Mouse (Mus musculus): ENCODE results near the gene Saa3. TPM values are rescaled to one million over a fixed set of nuclear protein-coding genes. Genes with fewer than 3 reads are reported as not detected.

The Saa3 gene
- polyA plus RNA-seq, 1 experiment from 2014 or later = not detected

- Histone ChIP-seq H3K4me3 (no peak within 1 kb of the TSS), H3K27ac (replicated peaks) (no peak within 1 kb of the TSS), H3K27me3 (replicated peaks; ENCODE audit: low read depth, poor library complexity, severe bottlenecking) (no peaks in the 10 kb centered on the region), H3K36me3 (replicated peaks) (no peaks in the 10 kb centered on the region), H3K9me3 (no peaks in the 10 kb centered on the region), H3K4me1 (no peaks in the 10 kb centered on the region)
- WGBS = 91% methylated on average over 4 of the region's 4 CpGs
- no peak for DNase-seq (ENCODE audit: low spot score)
Measured at GRCm38 (mm10) chr7:46732458-46732857, 17.0 kb upstream of the Saa3 start, which contains the start of gene Saa4. Gene Saa4, minus strand, starts transcription at chr7:46732603.

- 97% methylated on average over 1 of the region's 1 CpGs for WGBS
- Histone ChIP-seq H3K4me1 (no peaks in the 10 kb centered on the region), H3K4me3 (no peak overlapping the region), H3K36me3 (replicated peaks) (no peaks in the 10 kb centered on the region), H3K27me3 (replicated peaks; ENCODE audit: low read depth, poor library complexity, severe bottlenecking) (no peaks in the 10 kb centered on the region), H3K9me3 (no peaks in the 10 kb centered on the region), H3K27ac (replicated peaks) (no peak overlapping the region)
- DNase-seq (ENCODE audit: low spot score) = no peak
Measured at GRCm38 (mm10) chr7:46727584-46727983, 12.1 kb upstream of the Saa3 start.

- DNase-seq (ENCODE audit: low spot score) = no peak
- Histone ChIP-seq H3K27me3 (replicated peaks; ENCODE audit: low read depth, poor library complexity, severe bottlenecking) (no peaks in the 10 kb centered on the region), H3K4me3 (no peak overlapping the region), H3K27ac (replicated peaks) (no peak overlapping the region), H3K36me3 (replicated peaks) (no peaks in the 10 kb centered on the region), H3K4me1 (no peaks in the 10 kb centered on the region), H3K9me3 (no peaks in the 10 kb centered on the region)
- 85% methylated on average over 5 of the region's 5 CpGs for whole genome bisulfite sequencing
Measured at GRCm38 (mm10) chr7:46724396-46724795, 8.9 kb upstream of the Saa3 start.

- no peaks in the 10 kb centered on the region for H3K36me3 ChIP-seq (replicated peaks)
- DNase-seq (ENCODE audit: low spot score) = no peak
- no peak overlapping the region for H3K27ac ChIP-seq (replicated peaks)
- no peaks in the 10 kb centered on the region for H3K27me3 ChIP-seq (replicated peaks; ENCODE audit: low read depth, poor library complexity, severe bottlenecking)
- WGBS = 86% methylated on average over 3 of the region's 3 CpGs
- no peaks in the 10 kb centered on the region for H3K9me3 ChIP-seq
- H3K4me1 ChIP-seq = no peaks in the 10 kb centered on the region
- no peak overlapping the region for H3K4me3 ChIP-seq
Measured at GRCm38 (mm10) chr7:46723849-46724248, 8.3 kb upstream of the Saa3 start.

- Histone ChIP-seq H3K27me3 (replicated peaks; ENCODE audit: low read depth, poor library complexity, severe bottlenecking) (no peaks in the 10 kb centered on the region), H3K27ac (replicated peaks) (no peak overlapping the region), H3K9me3 (no peaks in the 10 kb centered on the region), H3K4me1 (no peaks in the 10 kb centered on the region), H3K4me3 (no peak overlapping the region), H3K36me3 (replicated peaks) (no peaks in the 10 kb centered on the region)
- no peak for DNase-seq (ENCODE audit: low spot score)
- 94% methylated on average over 6 of the region's 6 CpGs for WGBS
Measured at GRCm38 (mm10) chr7:46723354-46723753, 7.9 kb upstream of the Saa3 start.

- Histone ChIP-seq H3K4me1 (no peaks in the 10 kb centered on the region), H3K36me3 (replicated peaks) (no peaks in the 10 kb centered on the region), H3K27me3 (replicated peaks; ENCODE audit: low read depth, poor library complexity, severe bottlenecking) (no peaks in the 10 kb centered on the region), H3K9me3 (no peaks in the 10 kb centered on the region), H3K4me3 (no peak overlapping the region), H3K27ac (replicated peaks) (no peak overlapping the region)
- DNase-seq (ENCODE audit: low spot score) = no peak
- WGBS = 82% methylated on average over 9 of the region's 9 CpGs
Measured at GRCm38 (mm10) chr7:46720460-46720859, 5.0 kb upstream of the Saa3 start.

GRCm38 (mm10) chr7:46719526-46719925 lies 4.0 kb upstream of the Saa3 start:
- H3K27me3 ChIP-seq (replicated peaks; ENCODE audit: low read depth, poor library complexity, severe bottlenecking) = no peaks in the 10 kb centered on the region
- no peak for DNase-seq (ENCODE audit: low spot score)
- no peak overlapping the region for H3K4me3 ChIP-seq
- no peaks in the 10 kb centered on the region for H3K9me3 ChIP-seq
- WGBS = 83% methylated on average over 7 of the region's 7 CpGs
- no peak overlapping the region for H3K27ac ChIP-seq (replicated peaks)
- H3K36me3 ChIP-seq (replicated peaks) = no peaks in the 10 kb centered on the region
- no peaks in the 10 kb centered on the region for H3K4me1 ChIP-seq

- no peaks in the 10 kb centered on the region for H3K27me3 ChIP-seq (replicated peaks; ENCODE audit: low read depth, poor library complexity, severe bottlenecking)
- no peaks in the 10 kb centered on the region for H3K36me3 ChIP-seq (replicated peaks)
- H3K9me3 ChIP-seq = no peaks in the 10 kb centered on the region
- H3K27ac ChIP-seq (replicated peaks) = no peak overlapping the region
- WGBS = 87% methylated on average over 7 of the region's 7 CpGs
- no peak overlapping the region for H3K4me3 ChIP-seq
- no peaks in the 10 kb centered on the region for H3K4me1 ChIP-seq
- DNase-seq (ENCODE audit: low spot score) = no peak
Measured at GRCm38 (mm10) chr7:46718591-46719270, 3.2 kb upstream of the Saa3 start.

- no peak for DNase-seq (ENCODE audit: low spot score)
- Histone ChIP-seq H3K9me3 (no peaks in the 10 kb centered on the region), H3K27ac (replicated peaks) (no peak overlapping the region), H3K27me3 (replicated peaks; ENCODE audit: low read depth, poor library complexity, severe bottlenecking) (no peaks in the 10 kb centered on the region), H3K4me3 (no peak overlapping the region), H3K4me1 (peaks cover 5% of the 10 kb centered on the region; the same call in 1 of the 2 replicates), H3K36me3 (replicated peaks) (no peaks in the 10 kb centered on the region)
- 70% methylated on average over 5 of the region's 5 CpGs for WGBS
Measured at GRCm38 (mm10) chr7:46716897-46717296, 1.4 kb upstream of the Saa3 start.

- no peaks in the 10 kb centered on the region for H3K27me3 ChIP-seq (replicated peaks; ENCODE audit: low read depth, poor library complexity, severe bottlenecking)
- H3K4me1 ChIP-seq = peaks cover 8% of the 10 kb centered on the region
- no peaks in the 10 kb centered on the region for H3K9me3 ChIP-seq
- no peak overlapping the region for H3K4me3 ChIP-seq
- H3K27ac ChIP-seq (replicated peaks) = no peak overlapping the region
- 35% methylated on average over 6 of the region's 6 CpGs for WGBS
- no peaks in the 10 kb centered on the region for H3K36me3 ChIP-seq (replicated peaks)
- DNase-seq (ENCODE audit: low spot score) = peak; percentile 60
Measured at GRCm38 (mm10) chr7:46714518-46714917, 982 bp downstream of the Saa3 start.

- Histone ChIP-seq H3K27ac (replicated peaks) (no peak overlapping the region), H3K4me1 (peaks cover 13% of the 10 kb centered on the region), H3K9me3 (no peaks in the 10 kb centered on the region), H3K27me3 (replicated peaks; ENCODE audit: low read depth, poor library complexity, severe bottlenecking) (no peaks in the 10 kb centered on the region), H3K36me3 (replicated peaks) (peaks cover 17% of the 10 kb centered on the region), H3K4me3 (no peak overlapping the region)
- DNase-seq (ENCODE audit: low spot score) = no peak
- 72% methylated on average over 6 of the region's 6 CpGs for WGBS
Measured at GRCm38 (mm10) chr7:46712250-46712649, 3.2 kb downstream of the Saa3 start.

GRCm38 (mm10) chr7:46710390-46710844 lies 5.1 kb downstream of the Saa3 start, which contains the start of gene Saal1:
Gene Saal1, minus strand, starts transcription at chr7:46710680.
- peak; percentile 97 for DNase-seq (ENCODE audit: low spot score)
- WGBS = 1% methylated on average over 38 of the region's 38 CpGs
- Histone ChIP-seq H3K36me3 (replicated peaks) (peaks cover 36% of the 10 kb centered on the region), H3K4me1 (peaks cover 13% of the 10 kb centered on the region), H3K27me3 (replicated peaks; ENCODE audit: low read depth, poor library complexity, severe bottlenecking) (no peaks in the 10 kb centered on the region), H3K9me3 (no peaks in the 10 kb centered on the region), H3K4me3 (peak within 1 kb of the TSS; percentile 93), H3K27ac (replicated peaks) (peak within 1 kb of the TSS; percentile 98)

- Histone ChIP-seq H3K27ac (replicated peaks) (no peak overlapping the region), H3K36me3 (replicated peaks) (peaks cover 100% of the 10 kb centered on the region), H3K4me1 (no peaks in the 10 kb centered on the region), H3K9me3 (no peaks in the 10 kb centered on the region), H3K4me3 (no peak overlapping the region), H3K27me3 (replicated peaks; ENCODE audit: low read depth, poor library complexity, severe bottlenecking) (no peaks in the 10 kb centered on the region)
- DNase-seq (ENCODE audit: low spot score) = no peak
- WGBS = 93% methylated on average over 6 of the region's 6 CpGs
Measured at GRCm38 (mm10) chr7:46700521-46701025, 14.9 kb downstream of the Saa3 start.

Measured in embryonic facial prominence, embryonic 10.5 days (tissue).